Mouse (Mus musculus): ENCODE results near the gene Olfr137.

Gene Olfr137

GRCm38 (mm10) chr17:38307470-38307869, at the start of gene Olfr137:
Olfr137 (minus strand) TSS chr17:38307570.
- DNase-seq (ENCODE audit: low spot score): no peak

- DNase-seq (ENCODE audit: low spot score): no peak
Observed at GRCm38 (mm10) chr17:38329531-38329930, 22.2 kb upstream of the Olfr137 start, which contains the start of gene Olfr136. Olfr136 (plus strand) TSS chr17:38329831.

- DNase-seq (ENCODE audit: low spot score): no peak
Observed at GRCm38 (mm10) chr17:38260735-38261134, 46.6 kb downstream of the Olfr137 start, which contains the start of gene Olfr138. Olfr138 (plus strand) TSS chr17:38261035.

Data from testis, postnatal 10 days (tissue).